Mouse (Mus musculus) frontal cortex, postnatal 10 days (tissue): ENCODE results near the gene Clcf1.
"Not testable (repeated sequence)": the region's sequence is repeated elsewhere in the genome, so short reads cannot be mapped to it uniquely, and the experiment has no call there.

Source experiments
- DNase-seq, 2 experiments: peaks; one replicate each; pipeline ENCODE4 v3.0.0; 2022; ENCODE audit warnings: low spot score in 2 of 2, mixed read lengths in 1 of 2

Clcf1 gene

DNA sequence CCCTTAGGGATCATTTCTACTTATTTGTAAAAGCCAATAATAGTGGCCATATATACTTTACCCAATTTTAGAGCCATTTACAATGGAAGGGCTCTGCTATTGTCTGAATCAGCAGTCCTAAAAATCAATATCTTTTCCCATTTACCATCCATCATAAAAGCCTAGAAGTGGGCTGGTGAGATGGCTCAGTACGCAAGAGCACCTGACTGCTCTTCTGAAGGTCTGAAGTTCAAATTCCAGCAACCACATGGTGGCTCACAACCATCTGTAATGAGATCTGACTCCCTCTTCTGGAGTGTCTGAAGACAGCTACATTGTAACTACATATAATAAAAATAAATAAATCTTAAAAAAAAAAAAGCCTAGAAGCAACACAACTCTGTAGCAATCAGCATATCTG, 34.6 kb downstream of the Clcf1 start:
- not testable (repeated sequence) for DNase-seq

DNA sequence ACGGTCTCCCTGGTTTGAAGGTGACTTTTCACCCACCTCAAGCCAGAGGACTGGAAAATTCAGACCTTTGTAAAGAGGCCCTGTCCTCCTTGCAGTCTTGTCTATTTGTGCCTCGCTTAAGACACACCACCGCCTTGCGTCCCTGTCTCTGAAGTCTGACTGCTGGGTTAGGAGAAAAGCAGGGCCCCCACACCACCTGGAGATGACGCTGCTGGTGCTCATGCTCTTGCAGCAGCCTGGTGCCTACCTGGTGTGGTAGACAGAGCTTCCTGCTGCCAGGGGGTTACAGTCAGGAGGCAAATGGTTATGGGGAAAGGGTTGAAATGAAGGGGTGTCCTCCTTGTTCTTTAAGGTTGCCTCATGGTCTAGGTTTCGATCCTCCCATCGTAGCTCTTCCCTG, 40.2 kb downstream of the Clcf1 start:
- DNase-seq = no peak

DNA sequence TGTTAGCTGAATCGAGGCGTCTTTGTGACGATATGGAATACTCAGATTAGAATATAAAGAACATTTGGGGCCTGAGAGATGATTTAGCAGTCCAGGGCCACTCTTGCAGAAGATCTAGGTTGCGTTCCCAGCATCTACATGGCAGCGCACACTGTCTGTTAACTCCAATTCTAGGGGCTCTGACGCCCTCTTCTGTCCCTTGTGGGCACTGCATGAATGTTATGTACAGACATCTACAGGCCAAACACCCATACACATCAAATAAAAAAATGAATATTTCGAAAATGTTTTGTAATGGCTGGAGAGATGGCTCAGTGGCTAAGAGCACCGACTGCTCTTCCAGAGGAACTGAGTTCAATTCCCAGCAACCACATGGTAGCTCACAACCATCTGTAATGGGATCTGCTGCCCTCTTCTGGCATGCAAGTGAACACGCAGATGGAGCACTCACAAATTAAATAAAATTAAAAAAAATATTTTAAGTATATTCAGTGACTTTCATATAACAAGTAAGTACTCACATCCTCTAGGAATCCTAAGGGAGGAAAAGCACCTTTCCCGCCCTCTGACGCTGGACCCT, 41.6 kb downstream of the Clcf1 start:
- no peak for DNase-seq

DNA sequence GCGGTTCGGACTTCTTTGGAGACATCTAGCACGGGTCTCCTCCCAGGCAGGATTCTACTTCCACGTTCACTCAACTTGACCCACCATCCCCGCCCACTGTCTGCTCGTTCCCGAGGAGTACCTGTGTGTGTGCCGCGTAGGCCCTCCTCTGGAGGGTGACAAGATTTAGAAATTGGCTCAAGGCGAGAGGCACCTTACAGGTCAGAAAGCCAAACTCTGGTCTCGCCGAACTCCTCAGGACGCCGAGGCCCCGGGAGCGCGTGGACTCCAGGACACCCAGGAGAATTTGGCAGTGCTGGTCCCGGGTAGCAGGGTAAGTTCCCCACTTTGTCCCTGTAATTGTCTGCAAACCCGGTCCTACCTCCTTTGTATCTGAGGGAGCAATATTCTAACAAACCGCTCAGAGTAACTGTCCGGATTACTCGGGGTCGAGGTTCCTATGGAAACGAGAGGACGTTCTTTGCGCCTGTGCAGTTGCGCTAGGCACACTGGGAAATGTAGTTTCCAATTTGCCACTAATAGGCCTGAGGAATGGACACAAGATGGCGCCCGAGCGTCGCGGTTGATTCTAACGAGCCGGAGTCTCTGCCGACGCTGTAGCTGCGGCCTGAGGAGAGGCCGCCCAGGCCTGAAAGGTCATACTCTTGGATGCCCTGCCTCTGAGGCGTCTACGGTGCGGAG, 43.3 kb downstream of the Clcf1 start:
- DNase-seq = peak; percentile 76 to 91

DNA sequence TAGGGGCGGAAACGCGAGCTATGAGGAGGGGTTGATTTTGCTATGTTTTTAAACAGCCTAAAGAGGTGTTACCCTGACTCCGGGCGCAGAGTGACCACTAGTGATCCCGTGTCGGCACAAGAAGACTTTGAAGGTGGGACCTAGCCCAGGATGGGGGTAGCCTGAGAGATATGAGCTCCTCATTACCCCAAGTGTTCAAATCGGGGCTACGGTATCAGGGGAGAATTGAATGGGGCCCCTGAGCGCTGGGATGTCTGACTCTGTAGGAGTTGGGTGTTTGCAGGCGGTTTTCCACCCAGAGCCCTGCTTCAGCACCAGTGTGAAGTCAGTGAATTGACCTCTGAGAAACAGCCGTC, 43.8 kb downstream of the Clcf1 start:
- DNase-seq = no peak

DNA sequence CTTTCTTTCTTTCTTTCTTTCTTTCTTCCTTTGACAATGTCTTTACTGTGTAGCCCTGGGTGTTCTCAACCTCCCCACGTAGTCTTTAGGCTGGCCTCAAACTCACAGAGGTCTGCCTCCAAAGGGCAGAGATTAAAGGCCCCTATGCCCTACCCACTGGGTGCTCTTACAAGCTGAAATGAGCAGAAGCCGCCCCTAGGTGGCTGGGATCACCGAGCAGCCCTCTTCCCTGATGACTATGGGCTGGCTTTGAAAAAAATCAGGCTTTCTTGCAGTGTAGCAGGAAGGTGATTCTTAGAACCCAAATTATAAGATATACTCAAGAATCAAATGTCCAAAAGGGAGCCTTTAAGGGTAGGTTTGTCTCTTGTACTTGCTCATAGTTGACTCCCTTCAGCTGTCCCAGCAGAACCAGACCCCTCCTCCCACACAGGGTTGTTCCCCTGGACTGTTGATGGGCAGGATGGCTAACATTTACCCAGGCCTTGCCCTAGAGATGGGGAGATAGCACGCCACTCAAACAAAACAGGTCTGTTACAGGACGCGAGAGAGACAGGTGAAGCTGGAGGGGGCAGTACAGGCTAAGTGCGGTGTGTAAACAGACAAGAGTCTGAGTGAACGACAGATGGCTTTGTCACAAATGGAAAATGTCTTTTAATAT, 47.1 kb downstream of the Clcf1 start:
- DNase-seq = no peak

DNA sequence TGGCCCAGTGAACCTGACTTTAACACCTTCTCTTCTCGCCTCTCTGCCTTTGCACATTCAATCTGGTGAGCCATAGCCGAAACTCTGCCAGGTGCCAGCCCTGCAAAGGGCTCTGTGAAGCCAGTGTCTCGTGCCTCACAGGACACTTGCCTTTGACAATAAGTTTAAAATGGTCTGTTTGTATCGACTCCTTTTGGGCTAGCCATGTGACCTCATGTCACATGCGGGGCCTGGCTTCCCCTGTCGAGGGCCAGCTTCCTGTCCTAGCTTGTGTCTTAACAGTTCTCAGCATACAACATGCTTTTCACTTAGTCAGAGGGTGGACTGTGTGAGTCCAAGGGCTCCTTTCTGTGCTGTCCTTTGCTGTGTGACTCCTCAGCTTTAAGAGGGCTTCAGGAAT, 48.7 kb downstream of the Clcf1 start:
- no peak for DNase-seq

DNA sequence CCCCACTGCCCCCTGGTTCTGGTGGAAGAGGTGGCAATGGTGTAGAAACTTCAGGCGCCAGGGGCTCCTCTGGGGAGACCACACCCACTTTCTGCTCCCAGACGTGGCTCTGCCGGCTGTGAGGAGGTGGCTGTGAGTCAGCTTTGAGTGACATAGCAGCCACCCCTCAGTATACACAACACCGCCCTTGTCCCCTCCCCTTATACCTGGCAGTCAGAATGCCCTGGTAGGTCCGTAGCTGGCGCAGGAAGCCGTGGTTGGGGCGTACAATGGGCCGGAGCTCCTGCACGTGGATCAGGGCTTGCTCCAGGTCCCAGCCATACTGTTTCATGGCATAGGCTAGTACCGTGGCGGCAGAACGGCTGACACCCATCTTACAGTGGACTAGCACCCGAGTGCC, 49.7 kb downstream of the Clcf1 start:
- DNase-seq = no peak

DNA sequence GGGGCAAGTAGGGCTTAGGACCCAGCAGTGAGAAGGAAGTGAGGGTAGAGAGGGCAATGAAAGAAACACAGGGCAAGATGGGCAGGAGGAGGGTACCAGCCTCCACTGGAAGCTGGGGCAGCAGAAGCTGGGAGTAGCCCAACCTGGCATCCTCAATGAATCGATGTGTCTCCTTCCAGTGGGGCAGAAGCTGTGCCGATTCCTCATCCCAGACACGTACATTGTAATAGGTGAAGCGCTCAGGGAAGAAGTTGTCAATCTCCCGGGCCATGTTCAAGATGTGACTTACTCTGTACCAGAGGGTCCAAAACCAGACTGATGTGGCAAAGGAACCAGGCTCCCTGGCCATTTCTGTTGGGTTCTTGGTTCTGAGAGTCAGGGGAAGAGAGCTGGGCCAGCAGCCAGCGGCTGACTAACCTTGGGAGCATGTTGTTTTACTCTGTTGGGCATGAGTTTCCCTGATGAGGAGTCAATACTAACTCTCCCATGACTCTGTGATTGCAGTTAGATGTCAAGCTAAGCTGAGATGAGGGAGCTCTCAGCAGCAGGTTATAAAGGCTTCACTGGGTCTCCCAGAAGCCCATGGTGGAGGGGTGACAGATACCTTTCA, 50.2 kb downstream of the Clcf1 start:
- no peak for DNase-seq

DNA sequence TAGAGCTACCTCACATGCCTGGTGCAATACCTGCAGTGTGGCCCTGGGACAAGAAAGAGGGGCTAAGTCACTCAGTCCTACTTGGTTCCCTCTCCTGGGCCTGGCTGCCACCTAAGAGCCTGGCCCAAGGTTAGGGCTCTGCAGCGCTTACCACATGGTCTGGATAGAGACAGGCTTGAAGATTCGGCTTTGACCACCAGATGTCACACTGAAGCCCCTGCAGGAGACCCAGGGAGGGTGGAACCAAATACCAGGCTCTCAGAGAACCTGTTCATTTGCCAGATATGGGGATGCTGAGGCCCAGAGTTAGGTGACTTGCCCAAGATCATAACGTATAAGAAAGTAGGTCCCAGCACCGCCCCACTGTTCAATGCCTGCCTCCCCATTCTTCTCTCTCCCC, 51.9 kb downstream of the Clcf1 start:
- DNase-seq = no peak

DNA sequence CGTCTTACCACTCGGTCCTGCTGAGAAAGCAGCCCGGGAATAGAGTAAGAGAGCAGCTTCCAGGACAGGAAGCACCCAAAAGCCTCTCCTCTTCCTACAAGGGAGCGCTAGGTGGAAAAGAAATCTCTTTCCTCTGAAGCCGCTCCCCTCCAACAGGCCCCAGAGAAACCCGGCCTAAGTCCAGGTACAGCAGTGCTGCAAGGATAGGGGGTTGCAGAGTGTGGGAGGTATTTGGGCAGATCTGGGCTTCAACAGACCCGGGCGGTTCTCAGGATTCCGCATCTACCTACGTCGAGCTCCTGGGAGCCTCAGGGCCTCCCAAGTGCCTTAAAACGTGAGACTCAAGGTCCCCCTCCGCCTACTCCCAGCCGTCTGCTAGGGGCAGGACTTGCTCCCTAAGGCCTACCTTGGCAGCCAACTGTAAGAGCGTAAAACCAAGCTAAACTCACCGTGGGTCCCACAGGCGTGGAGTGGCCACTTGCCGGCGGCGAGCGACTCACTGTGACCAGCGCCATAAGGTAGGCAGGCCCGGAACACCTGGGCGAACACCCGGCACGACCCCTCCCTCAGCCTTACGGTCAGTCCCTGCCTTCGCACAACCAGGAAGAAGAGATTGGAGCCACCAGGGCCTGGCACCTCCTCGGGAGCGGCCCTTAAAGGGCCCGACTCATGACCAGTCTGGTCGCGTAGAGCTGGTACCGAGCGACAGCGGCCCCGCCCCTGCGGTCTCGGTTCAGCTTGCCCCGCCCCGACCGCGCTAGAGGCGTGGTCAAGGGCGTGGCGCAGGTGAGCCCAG, 54.7 kb downstream of the Clcf1 start, which contains the start of gene Ssh3:
Ssh3 (minus strand) TSS at position 615 of the 796 bp plus-strand sequence.
- peak; percentile 38 to 39 for DNase-seq

DNA sequence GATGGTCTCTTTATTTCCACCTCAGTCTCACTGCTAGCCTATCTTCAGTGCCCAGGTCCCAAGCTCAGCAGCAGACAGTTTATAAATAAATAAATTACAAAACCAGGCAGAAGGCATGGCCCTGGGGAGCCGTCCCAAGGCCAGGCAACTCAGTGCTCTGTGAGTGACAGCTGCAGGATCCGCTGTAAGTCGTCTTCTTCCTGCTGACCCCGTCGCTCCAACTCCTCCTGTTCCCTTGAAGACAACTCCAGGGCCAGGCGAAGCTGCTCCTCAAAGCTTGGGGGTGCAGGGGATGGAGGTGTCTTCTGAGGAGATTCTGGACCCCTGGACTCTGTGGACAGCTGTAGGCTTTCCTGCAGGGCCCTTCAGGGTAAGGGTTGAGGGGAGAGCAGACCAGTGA, 56.1 kb downstream of the Clcf1 start:
- peak in 1 of 2 experiments; percentile 4 for DNase-seq

DNA sequence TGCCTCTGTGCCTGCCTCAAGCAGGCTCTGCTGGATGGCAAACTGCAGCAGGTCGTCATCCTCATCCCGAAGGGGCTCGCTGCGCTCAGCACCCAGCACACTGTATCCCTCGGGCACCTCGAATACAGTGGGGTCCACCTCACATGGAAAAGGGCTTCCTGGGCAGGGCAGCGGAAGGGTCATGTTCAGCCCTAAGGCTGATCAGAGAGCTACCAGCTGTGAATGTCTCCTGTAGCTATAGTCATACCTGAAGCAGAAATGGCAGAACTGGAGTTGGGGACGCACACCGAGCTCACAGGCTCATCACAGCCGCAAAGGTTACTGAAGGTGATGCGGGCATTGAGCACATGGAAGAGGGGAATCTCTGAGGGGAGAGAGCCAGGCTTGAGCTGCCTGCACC, 56.9 kb downstream of the Clcf1 start:
- no peak for DNase-seq
